Mouse (Mus musculus) megakaryocyte, embryonic 14.5 days (primary cell): ENCODE results near the gene Pdlim4. TPM values are rescaled to one million over a fixed set of nuclear protein-coding genes. Genes with fewer than 3 reads are reported as not detected.

Experiments
- H3K27me3 ChIP-seq: replicated peaks from 2 replicates; pipeline ENCODE3; 2012; ENCODE audit warnings: inconsistent platforms
- H3K36me3 ChIP-seq: replicated peaks from 2 replicates; pipeline ENCODE3; 2012; ENCODE audit warnings: low read length, inconsistent platforms, mixed read lengths
- H3K4me1 ChIP-seq: 2 replicates; pipeline ENCODE4 v1.6.1; 2012; ENCODE audit warnings: inconsistent platforms
- H3K4me3 ChIP-seq: replicated peaks from 2 replicates; pipeline ENCODE3; 2012; ENCODE audit warnings: moderate library complexity, mild to moderate bottlenecking, inconsistent platforms
- H3K9me3 ChIP-seq: 2 replicates; pipeline ENCODE4 v1.6.1; 2012; ENCODE audit warnings: inconsistent platforms
- FLI1 ChIP-seq: IDR thresholded peaks from 2 replicates; pipeline ENCODE4 v1.6.1; 2012; ENCODE audit warnings: low read length, inconsistent platforms, mixed read lengths
- GATA1 ChIP-seq: IDR thresholded peaks from 3 replicates; pipeline ENCODE4 v1.6.1; 2012; ENCODE audit warnings: mixed read lengths, low read length, inconsistent platforms, borderline replicate concordance
- polyA plus RNA-seq: library from polyadenylated mRNA; stranded (reverse); fragments of >175 nt; gene quantifications from 2 replicates; pipeline ENCODE4 v1.2.3, GENCODE M21; 2012; ENCODE audit warnings: low replicate concordance; ENCODE audit not compliant: insufficient read depth

Gene Pdlim4
- polyA plus RNA-seq, 1 experiment: 14.3 TPM

GRCm38 (mm10) chr11:54093000-54093399 is 24.2 kb upstream of the Pdlim4 start:
- Histone ChIP-seq H3K4me3 (no peak overlapping the region), H3K4me1 (peaks cover 23% of the 10 kb centered on the region), H3K9me3 (no peaks in the 10 kb centered on the region), H3K36me3 (no peaks in the 10 kb centered on the region), H3K27me3 (peaks cover 31% of the 10 kb centered on the region)
- no peak for TF ChIP-seq FLI1
- TF ChIP-seq GATA1: no peak

GRCm38 (mm10) chr11:54092188-54092587 is 23.4 kb upstream of the Pdlim4 start:
- Histone ChIP-seq H3K9me3 (no peaks in the 10 kb centered on the region), H3K36me3 (no peaks in the 10 kb centered on the region), H3K4me1 (peaks cover 31% of the 10 kb centered on the region), H3K27me3 (peaks cover 33% of the 10 kb centered on the region), H3K4me3 (peak overlapping the region; percentile 30)
- TF ChIP-seq GATA1: no peak
- TF ChIP-seq FLI1: no peak

GRCm38 (mm10) chr11:54091726-54092125 is 22.9 kb upstream of the Pdlim4 start:
- peaks cover 34% of the 10 kb centered on the region for H3K27me3 ChIP-seq
- H3K4me3 ChIP-seq: no peak overlapping the region
- H3K4me1 ChIP-seq: peaks cover 35% of the 10 kb centered on the region
- no peaks in the 10 kb centered on the region for H3K9me3 ChIP-seq
- no peaks in the 10 kb centered on the region for H3K36me3 ChIP-seq
- no peak for TF ChIP-seq FLI1
- no peak for TF ChIP-seq GATA1

- Histone ChIP-seq H3K27me3 (peaks cover 35% of the 10 kb centered on the region), H3K36me3 (no peaks in the 10 kb centered on the region), H3K4me3 (no peak overlapping the region), H3K9me3 (no peaks in the 10 kb centered on the region), H3K4me1 (peaks cover 35% of the 10 kb centered on the region)
- TF ChIP-seq FLI1 (no peak), GATA1 (no peak)
Measured at GRCm38 (mm10) chr11:54090091-54090879, 21.5 kb upstream of the Pdlim4 start.

- Histone ChIP-seq H3K27me3 (peaks cover 27% of the 10 kb centered on the region), H3K4me1 (peaks cover 35% of the 10 kb centered on the region), H3K36me3 (no peaks in the 10 kb centered on the region), H3K9me3 (no peaks in the 10 kb centered on the region), H3K4me3 (no peak overlapping the region)
- TF ChIP-seq GATA1 (no peak), FLI1 (no peak)
Measured at GRCm38 (mm10) chr11:54088947-54089317, 20.1 kb upstream of the Pdlim4 start.

GRCm38 (mm10) chr11:54088253-54088946 is 19.6 kb upstream of the Pdlim4 start:
- Histone ChIP-seq H3K4me1 (peaks cover 35% of the 10 kb centered on the region), H3K36me3 (no peaks in the 10 kb centered on the region), H3K4me3 (no peak overlapping the region)

GRCm38 (mm10) chr11:54085816-54086215 is 17.0 kb upstream of the Pdlim4 start:
- H3K36me3 ChIP-seq: no peaks in the 10 kb centered on the region
- no peak overlapping the region for H3K4me3 ChIP-seq
- peaks cover 16% of the 10 kb centered on the region for H3K27me3 ChIP-seq
- no peak for TF ChIP-seq FLI1
- no peaks in the 10 kb centered on the region for H3K9me3 ChIP-seq
- peaks cover 23% of the 10 kb centered on the region for H3K4me1 ChIP-seq

More at GRCm38 (mm10) chr11:54088253-54088946, 19.6 kb upstream of the Pdlim4 start:
- Histone ChIP-seq H3K9me3 (no peaks in the 10 kb centered on the region), H3K27me3 (peaks cover 24% of the 10 kb centered on the region)
- TF ChIP-seq GATA1 (no peak), FLI1 (no peak)

- H3K4me1 ChIP-seq: peaks cover 23% of the 10 kb centered on the region
- no peak overlapping the region for H3K4me3 ChIP-seq
- H3K9me3 ChIP-seq: no peaks in the 10 kb centered on the region
- H3K36me3 ChIP-seq: no peaks in the 10 kb centered on the region
- TF ChIP-seq GATA1 (no peak), FLI1 (no peak)
- H3K27me3 ChIP-seq: peaks cover 15% of the 10 kb centered on the region
Measured at GRCm38 (mm10) chr11:54084976-54085375, 16.2 kb upstream of the Pdlim4 start.

- Histone ChIP-seq H3K9me3 (no peaks in the 10 kb centered on the region), H3K27me3 (peaks cover 19% of the 10 kb centered on the region), H3K4me1 (peaks cover 9% of the 10 kb centered on the region), H3K36me3 (no peaks in the 10 kb centered on the region), H3K4me3 (no peak overlapping the region)
- TF ChIP-seq FLI1 (no peak), GATA1 (no peak)
Measured at GRCm38 (mm10) chr11:54082725-54083124, 13.9 kb upstream of the Pdlim4 start.

GRCm38 (mm10) chr11:54080435-54080834 is 11.6 kb upstream of the Pdlim4 start:
- no peak for TF ChIP-seq FLI1
- no peak for TF ChIP-seq GATA1
- Histone ChIP-seq H3K4me3 (no peak overlapping the region), H3K36me3 (no peaks in the 10 kb centered on the region), H3K4me1 (no peaks in the 10 kb centered on the region), H3K27me3 (peaks cover 27% of the 10 kb centered on the region), H3K9me3 (no peaks in the 10 kb centered on the region)

- H3K9me3 ChIP-seq: no peaks in the 10 kb centered on the region
- H3K36me3 ChIP-seq: no peaks in the 10 kb centered on the region
- H3K4me3 ChIP-seq: no peak overlapping the region
- H3K4me1 ChIP-seq: no peaks in the 10 kb centered on the region
- H3K27me3 ChIP-seq: peaks cover 62% of the 10 kb centered on the region
- TF ChIP-seq GATA1 (no peak), FLI1 (no peak)
Measured at GRCm38 (mm10) chr11:54076101-54076500, 7.3 kb upstream of the Pdlim4 start.
